In genomic region chr17:90208547-90208946, GRCm38 (mm10) we compare ENCODE assay signal across 29 mouse cellular contexts.
A peak's percentile ranks its signal among the peaks of the same experiment; 100 is the strongest.
DNase-seq lines count a peak whose midpoint lies in the region; ATAC-seq and TF ChIP-seq lines count a peak whose summit lies in the region.
"Had no signal": no experiment of that assay in that cellular context is flagged by ENCODE, and none has a peak within 500 bp of the region (broad histone marks: within the 10 kb centered on the region; RNA-seq: fewer than 3 reads in every experiment).

No protein-coding gene starts in this region.

- H3K9me3 ChIP-seq in hindbrain, embryonic 11.5 days (ENCODE audit: control insufficient read depth, low read length), result no peaks in the 10 kb centered on the region
- no peaks in the 10 kb centered on the region for H3K9me3 ChIP-seq in hindbrain, embryonic 13.5 days
- H3K9me3 ChIP-seq in midbrain, embryonic 11.5 days (ENCODE audit: control insufficient read depth, low read length), result no peaks in the 10 kb centered on the region
- no peaks in the 10 kb centered on the region for H3K9me3 ChIP-seq in midbrain, postnatal 0 days (ENCODE audit: low read length)
- no peaks in the 10 kb centered on the region for H3K9me3 ChIP-seq in forebrain, embryonic 12.5 days
- H3K9me3 ChIP-seq in forebrain, postnatal 0 days (ENCODE audit: low read length), result no peaks in the 10 kb centered on the region
- H3K9me3 ChIP-seq: embryonic facial prominence, embryonic 12.5 days; G1E; heart, embryonic 10.5 days; heart, embryonic 15.5 days had no signal

- no peak for DNase-seq in hindbrain, embryonic 11.5 days (ENCODE audit: low spot score)
- DNase-seq in midbrain, embryonic 11.5 days (ENCODE audit: low spot score, missing footprints), result no peak
- no peak for DNase-seq in midbrain, postnatal 0 days (ENCODE audit: low spot score)
- DNase-seq in forebrain, postnatal 0 days, result no peak
- no peak for DNase-seq in cerebellum, adult 11 months
- DNase-seq: adrenal gland, postnatal 10 days; cerebellum, adult 11-12 months; cerebellum, adult 9-11 months; embryo, embryonic 11 days; gastrocnemius, postnatal 10 days; kidney, adult 11 months; kidney, postnatal 10 days; liver; lung, adult 2 months; lung, postnatal 10 days; spleen, adult 18-20 months; thymus, adult 18-20 months; thymus, postnatal 25 days had no signal

- no peaks in the 10 kb centered on the region for H3K4me1 ChIP-seq in hindbrain, embryonic 11.5 days (replicated peaks; ENCODE audit: control insufficient read depth, insufficient read depth, low read length)
- H3K4me1 ChIP-seq in hindbrain, embryonic 13.5 days (replicated peaks), result 0 out of 2 replicates have a peak, but pooled peaks cover 4% of the 10 kb centered on the region
- no peaks in the 10 kb centered on the region for H3K4me1 ChIP-seq in midbrain, embryonic 11.5 days (ENCODE audit: control insufficient read depth, insufficient read depth, low read length)
- no peaks in the 10 kb centered on the region for H3K4me1 ChIP-seq in midbrain, postnatal 0 days (ENCODE audit: insufficient read depth, low read length)
- H3K4me1 ChIP-seq in forebrain, embryonic 12.5 days, result peaks cover 4% of the 10 kb centered on the region; the same call in 1 of the 2 replicates
- no peaks in the 10 kb centered on the region for H3K4me1 ChIP-seq in forebrain, postnatal 0 days (ENCODE audit: insufficient read depth)
- H3K4me1 ChIP-seq: embryonic facial prominence, embryonic 12.5 days; heart, embryonic 10.5 days; heart, embryonic 15.5 days had no signal

- no peak overlapping the region for H3K9ac ChIP-seq in hindbrain, embryonic 11.5 days (ENCODE audit: low read depth, low read length)
- no peak overlapping the region for H3K9ac ChIP-seq in hindbrain, embryonic 13.5 days
- H3K9ac ChIP-seq in midbrain, embryonic 11.5 days (ENCODE audit: low read length), result no peak overlapping the region
- H3K9ac ChIP-seq in midbrain, postnatal 0 days (replicated peaks; ENCODE audit: low read length, poor library complexity, severe bottlenecking), result no peak overlapping the region
- H3K9ac ChIP-seq in forebrain, embryonic 12.5 days, result no peak overlapping the region
- no peak overlapping the region for H3K9ac ChIP-seq in forebrain, postnatal 0 days
- H3K9ac ChIP-seq: embryonic facial prominence, embryonic 12.5 days; heart, embryonic 15.5 days; hindbrain, embryonic 14.5 days; liver, embryonic 14.5 days had no signal

- no peak overlapping the region for H3K4me2 ChIP-seq in hindbrain, embryonic 11.5 days (replicated peaks; ENCODE audit: low read depth, low read length)
- no peak overlapping the region for H3K4me2 ChIP-seq in hindbrain, embryonic 13.5 days
- no peak overlapping the region for H3K4me2 ChIP-seq in midbrain, embryonic 11.5 days
- no peak overlapping the region for H3K4me2 ChIP-seq in midbrain, postnatal 0 days (ENCODE audit: low read depth, low read length, poor library complexity, severe bottlenecking)
- H3K4me2 ChIP-seq in forebrain, embryonic 12.5 days, result no peak overlapping the region
- no peak overlapping the region for H3K4me2 ChIP-seq in forebrain, postnatal 0 days (ENCODE audit: low read depth)
- H3K4me2 ChIP-seq: embryonic facial prominence, embryonic 12.5 days; heart, embryonic 15.5 days; hindbrain, embryonic 14.5 days had no signal

- no peaks in the 10 kb centered on the region for H3K27me3 ChIP-seq in hindbrain, embryonic 11.5 days (ENCODE audit: control insufficient read depth, insufficient read depth, low read length)
- no peaks in the 10 kb centered on the region for H3K27me3 ChIP-seq in hindbrain, embryonic 13.5 days
- H3K27me3 ChIP-seq in midbrain, embryonic 11.5 days (ENCODE audit: control insufficient read depth, insufficient read depth, low read length), result no peaks in the 10 kb centered on the region
- no peaks in the 10 kb centered on the region for H3K27me3 ChIP-seq in midbrain, postnatal 0 days (ENCODE audit: insufficient read depth, low read length)
- H3K27me3 ChIP-seq in forebrain, embryonic 12.5 days, result no peaks in the 10 kb centered on the region
- no peaks in the 10 kb centered on the region for H3K27me3 ChIP-seq in forebrain, postnatal 0 days (ENCODE audit: insufficient read depth, low read length)
- H3K27me3 ChIP-seq: embryonic facial prominence, embryonic 12.5 days; heart, embryonic 15.5 days had no signal

- ATAC-seq in hindbrain, embryonic 11.5 days (ENCODE audit: low FRiP score), result peak; percentile 51
- no peak for ATAC-seq in hindbrain, embryonic 13.5 days (ENCODE audit: low FRiP score)
- peak; percentile 40; the same call in 1 of the 2 replicates for ATAC-seq in midbrain, embryonic 11.5 days (ENCODE audit: low FRiP score)
- no peak for ATAC-seq in midbrain, postnatal 0 days (ENCODE audit: low FRiP score)
- peak; percentile 27; the same call in 1 of the 2 replicates for ATAC-seq in forebrain, embryonic 12.5 days (ENCODE audit: low FRiP score)
- peak; percentile 20; the same call in 1 of the 2 replicates for ATAC-seq in forebrain, postnatal 0 days
- ATAC-seq: inflammation-experienced regulatory T-cells, adult 6 months had no signal

- no peak for TF ChIP-seq CTCF in midbrain, postnatal 0 days (IDR thresholded peaks at IDR 0.05)
- TF ChIP-seq CTCF in forebrain, postnatal 0 days (IDR thresholded peaks at IDR 0.05; ENCODE audit: low read depth), result no peak

- H3K27ac ChIP-seq in hindbrain, embryonic 11.5 days (ENCODE audit: low read depth, low read length), result no peak overlapping the region
- no peak overlapping the region for H3K27ac ChIP-seq in hindbrain, embryonic 13.5 days
- H3K27ac ChIP-seq in midbrain, embryonic 11.5 days (ENCODE audit: low read depth, low read length), result no peak overlapping the region
- no peak overlapping the region for H3K27ac ChIP-seq in midbrain, postnatal 0 days (ENCODE audit: low read depth, low read length)
- peak overlapping the region; percentile 8; the same call in 1 of the 2 replicates for H3K27ac ChIP-seq in forebrain, embryonic 12.5 days
- no peak overlapping the region for H3K27ac ChIP-seq in forebrain, postnatal 0 days (ENCODE audit: low read depth, low read length)
- H3K27ac ChIP-seq: embryonic facial prominence, embryonic 12.5 days; heart, embryonic 10.5 days; heart, embryonic 15.5 days; hindbrain, embryonic 14.5 days; liver, embryonic 14.5 days; macrophage; stomach, postnatal 0 days had no signal

- no peaks in the 10 kb centered on the region for H3K36me3 ChIP-seq in hindbrain, embryonic 11.5 days (ENCODE audit: control insufficient read depth, insufficient read depth, low read length)
- no peaks in the 10 kb centered on the region for H3K36me3 ChIP-seq in hindbrain, embryonic 13.5 days
- H3K36me3 ChIP-seq in midbrain, embryonic 11.5 days (ENCODE audit: control insufficient read depth, insufficient read depth, low read length), result no peaks in the 10 kb centered on the region
- H3K36me3 ChIP-seq in midbrain, postnatal 0 days (ENCODE audit: insufficient read depth, low read length), result no peaks in the 10 kb centered on the region
- no peaks in the 10 kb centered on the region for H3K36me3 ChIP-seq in forebrain, embryonic 12.5 days (replicated peaks)
- H3K36me3 ChIP-seq in forebrain, postnatal 0 days (ENCODE audit: insufficient read depth), result no peaks in the 10 kb centered on the region
- H3K36me3 ChIP-seq: embryonic facial prominence, embryonic 12.5 days; G1E; heart, embryonic 10.5 days; heart, embryonic 15.5 days had no signal

- H3K4me3 ChIP-seq in hindbrain, embryonic 11.5 days (ENCODE audit: low read depth, low read length), result no peak overlapping the region
- H3K4me3 ChIP-seq in hindbrain, embryonic 13.5 days, result no peak overlapping the region
- no peak overlapping the region for H3K4me3 ChIP-seq in midbrain, embryonic 11.5 days (ENCODE audit: low read depth, low read length)
- H3K4me3 ChIP-seq in midbrain, postnatal 0 days (ENCODE audit: low read depth, low read length), result no peak overlapping the region
- no peak overlapping the region for H3K4me3 ChIP-seq in forebrain, embryonic 12.5 days (replicated peaks)
- H3K4me3 ChIP-seq in forebrain, postnatal 0 days (ENCODE audit: low read depth, low read length), result no peak overlapping the region
- H3K4me3 ChIP-seq: embryonic facial prominence, embryonic 12.5 days; heart, embryonic 10.5 days; heart, embryonic 15.5 days had no signal

Comparison
In these comparisons a context has a peak if more than half of its experiments do, and no peak if none do; other contexts are left out.
1. ATAC-seq: peak in hindbrain, embryonic 11.5 days (single experiment), midbrain, embryonic 11.5 days (single experiment), forebrain, embryonic 12.5 days (single experiment) and forebrain, postnatal 0 days (single experiment); none in hindbrain, embryonic 13.5 days (single experiment) and midbrain, postnatal 0 days (single experiment).